Mouse (Mus musculus) brain, embryonic 14.5 days (tissue): Measurements from ENCODE around the gene Mid1.

ENCODE experiments used
- CTCF ChIP-seq: fragments of 200-500 bp; IDR thresholded peaks from 2 replicates; pipeline ENCODE4 v1.5.1; 2012; ENCODE audit warnings: inconsistent platforms, mild to moderate bottlenecking, moderate library complexity, borderline replicate concordance; ENCODE audit not compliant: insufficient read depth, insufficient read length; ENCODE audit errors: extremely low read depth
- POLR2A ChIP-seq: fragments of 200-500 bp; IDR thresholded peaks from 2 replicates; pipeline ENCODE4 v1.6.1; 2012; ENCODE audit warnings: mild to moderate bottlenecking, inconsistent platforms, borderline replicate concordance; ENCODE audit not compliant: poor library complexity, insufficient read depth, insufficient read length, severe bottlenecking; ENCODE audit errors: extremely low read depth

- TF ChIP-seq CTCF (no peak), POLR2A (no peak)
Observed at GRCm38 (mm10) chrX:169950596-169950995, 265.6 kb downstream of the Mid1 start.
